Mouse (Mus musculus) MEL (cell line): Measurements from ENCODE around the gene Pid1. TPM values are rescaled to one million over a fixed set of nuclear protein-coding genes. Genes with fewer than 3 reads are reported as not detected.

Experiments used
- DNase-seq: peaks from one replicate; pipeline ENCODE4 v3.0.0; 2011; ENCODE audit warnings: low read depth, low spot score
- H3K27ac ChIP-seq: 2 replicates; pipeline ENCODE4 v1.5.1; 2012; ENCODE audit warnings: low read depth, mild to moderate bottlenecking, control low read depth, low read length, moderate library complexity; ENCODE audit not compliant: control insufficient read depth
- H3K27me3 ChIP-seq, 2 experiments: fragments of 150-350 bp in 1 of 2; sonication (generic) in 1 of 2; 2 replicates each; pipeline ENCODE4 v1.6.1; 2012; ENCODE audit warnings: low read length in 2 of 2, mild to moderate bottlenecking in 2 of 2, improper control_type of control experiment in 1 of 2, moderate library complexity in 1 of 2; ENCODE audit not compliant: insufficient read depth in 2 of 2, control insufficient read depth in 1 of 2
- H3K36me3 ChIP-seq, 2 experiments: 2 replicates each; pipeline ENCODE4 v1.6.1; 2012 to 2014; ENCODE audit warnings: low read length in 2 of 2, improper control_type of control experiment in 1 of 2, inconsistent platforms in 1 of 2, mild to moderate bottlenecking in 1 of 2; ENCODE audit not compliant: insufficient read depth in 2 of 2, control insufficient read depth in 1 of 2
- H3K4me1 ChIP-seq, 2 experiments: fragments of 150-350 bp in 1 of 2; sonication (generic) in 1 of 2; 2 replicates each; pipeline ENCODE4 v1.6.1; 2012; ENCODE audit warnings: low read length in 2 of 2, improper control_type of control experiment in 1 of 2, mild to moderate bottlenecking in 1 of 2; ENCODE audit not compliant: insufficient read depth in 2 of 2, control insufficient read depth in 1 of 2
- H3K4me3 ChIP-seq, 2 experiments: fragments of 150-350 bp in 1 of 2; sonication (generic) in 1 of 2; 2 replicates each; pipeline ENCODE4 v1.5.1; 2012; ENCODE audit warnings: low read depth in 2 of 2, low read length in 2 of 2, mild to moderate bottlenecking in 2 of 2, moderate library complexity in 2 of 2, control low read depth in 1 of 2, improper control_type of control experiment in 1 of 2; ENCODE audit not compliant: control insufficient read depth in 1 of 2, insufficient read depth in 1 of 2
- H3K79me2 ChIP-seq: 2 replicates; pipeline ENCODE4 v1.6.1; 2012; ENCODE audit warnings: mild to moderate bottlenecking, low read length, moderate library complexity; ENCODE audit not compliant: control insufficient read depth, poor library complexity, insufficient read depth
- H3K9ac ChIP-seq: 2 replicates; pipeline ENCODE4 v1.6.1; 2012; ENCODE audit warnings: low read depth, mild to moderate bottlenecking, control low read depth, low read length, moderate library complexity; ENCODE audit not compliant: control insufficient read depth, poor library complexity, severe bottlenecking
- H3K9me3 ChIP-seq: fragments of 150-350 bp; sonication (generic); replicated peaks from 2 replicates; pipeline ENCODE4 v1.6.1; 2012; ENCODE audit warnings: mild to moderate bottlenecking, low read length, improper control_type of control experiment, moderate library complexity; ENCODE audit not compliant: insufficient read depth
- CHD2 ChIP-seq: IDR thresholded peaks from 2 replicates; pipeline ENCODE4 v1.6.1; 2011; ENCODE audit warnings: low read length, improper control_type of control experiment
- CTCF ChIP-seq, 3 experiments: IDR thresholded peaks in 2 of 3; conservative IDR thresholded peaks in 1 of 3; 2 replicates each; pipeline ENCODE4 v1.5.1; 2011 to 2012; ENCODE audit warnings: low read length in 3 of 3, low read depth in 2 of 3, mild to moderate bottlenecking in 2 of 3, improper control_type of control experiment in 1 of 3, inconsistent platforms in 1 of 3, mixed read lengths in 1 of 3, moderate library complexity in 1 of 3; ENCODE audit not compliant: control insufficient read depth in 1 of 3, insufficient read depth in 1 of 3, poor library complexity in 1 of 3, severe bottlenecking in 1 of 3
- ELF1 ChIP-seq: IDR thresholded peaks from 2 replicates; pipeline ENCODE4 v1.6.1; 2014; ENCODE audit warnings: low read depth, mild to moderate bottlenecking, inconsistent platforms, low read length, improper control_type of control experiment, moderate library complexity
- EP300 ChIP-seq, 2 experiments: IDR thresholded peaks; 2 replicates each; pipeline ENCODE4 v1.6.1; 2011; ENCODE audit warnings: improper control_type of control experiment in 2 of 2, low read length in 2 of 2, low read depth in 1 of 2, mild to moderate bottlenecking in 1 of 2
- GABPA ChIP-seq: IDR thresholded peaks from 2 replicates; pipeline ENCODE4 v1.6.1; 2012; ENCODE audit warnings: low read depth, mild to moderate bottlenecking, inconsistent platforms, low read length, improper control_type of control experiment, moderate library complexity
- GATA1 ChIP-seq: IDR thresholded peaks from 2 replicates; pipeline ENCODE4 v1.6.1; 2011; ENCODE audit warnings: low read depth, low read length, improper control_type of control experiment
- KAT2A ChIP-seq: conservative IDR thresholded peaks from 2 replicates; pipeline ENCODE4 v1.6.1; 2012; ENCODE audit warnings: low read depth, low read length, improper control_type of control experiment, inconsistent platforms
- MAFK ChIP-seq: IDR thresholded peaks from 2 replicates; pipeline ENCODE4 v1.6.1; 2011; ENCODE audit warnings: low read depth, mild to moderate bottlenecking, low read length, improper control_type of control experiment, borderline replicate concordance
- MXI1 ChIP-seq: IDR thresholded peaks from 2 replicates; pipeline ENCODE4 v1.6.1; 2011; ENCODE audit warnings: mild to moderate bottlenecking, low read depth, low read length, improper control_type of control experiment
- MYC ChIP-seq: IDR thresholded peaks from 2 replicates; pipeline ENCODE4 v1.6.1; 2011; ENCODE audit warnings: low read depth, mild to moderate bottlenecking, low read length, improper control_type of control experiment, moderate library complexity
- POLR2A ChIP-seq, 2 experiments: IDR thresholded peaks; 2 replicates each; pipeline ENCODE4 v1.6.1; 2011 to 2012; ENCODE audit warnings: low read length in 2 of 2, mild to moderate bottlenecking in 2 of 2, control low read depth in 1 of 2, improper control_type of control experiment in 1 of 2, low read depth in 1 of 2, moderate library complexity in 1 of 2; ENCODE audit not compliant: control insufficient read depth in 1 of 2, insufficient read depth in 1 of 2, poor library complexity in 1 of 2
- POLR2AphosphoS2 ChIP-seq: IDR thresholded peaks from 2 replicates; pipeline ENCODE4 v1.6.1; 2011; ENCODE audit warnings: low read length, improper control_type of control experiment
- RCOR1 ChIP-seq: IDR thresholded peaks from 2 replicates; pipeline ENCODE4 v1.6.1; 2012; ENCODE audit warnings: low read depth, mild to moderate bottlenecking, inconsistent platforms, low read length, improper control_type of control experiment
- SIN3A ChIP-seq: IDR thresholded peaks from 2 replicates; pipeline ENCODE4 v1.6.1; 2012; ENCODE audit warnings: low read length, improper control_type of control experiment, inconsistent platforms
- SMC3 ChIP-seq: IDR thresholded peaks from 2 replicates; pipeline ENCODE4 v1.6.1; 2011; ENCODE audit warnings: low read depth, low read length, improper control_type of control experiment
- TAL1 ChIP-seq: IDR thresholded peaks from 2 replicates; pipeline ENCODE4 v1.6.1; 2012; ENCODE audit warnings: mild to moderate bottlenecking, inconsistent platforms, low read length, moderate library complexity, mixed read lengths
- TCF12 ChIP-seq: IDR thresholded peaks from 2 replicates; pipeline ENCODE4 v1.6.1; 2014; ENCODE audit warnings: low read depth, mild to moderate bottlenecking, inconsistent platforms, low read length, improper control_type of control experiment, moderate library complexity
- USF1 ChIP-seq: IDR thresholded peaks from 2 replicates; pipeline ENCODE4 v1.6.1; 2014; ENCODE audit warnings: low read depth, mild to moderate bottlenecking, inconsistent platforms, low read length, improper control_type of control experiment, moderate library complexity
- ZKSCAN1 ChIP-seq: IDR thresholded peaks from 2 replicates; pipeline ENCODE4 v1.6.1; 2012; ENCODE audit warnings: low read depth, mild to moderate bottlenecking, inconsistent platforms, low read length, improper control_type of control experiment, moderate library complexity
- ZMIZ1 ChIP-seq: IDR thresholded peaks from 2 replicates; pipeline ENCODE4 v1.6.1; 2012; ENCODE audit warnings: low read depth, mild to moderate bottlenecking, inconsistent platforms, low read length, improper control_type of control experiment, moderate library complexity
- polyA plus RNA-seq, 2 experiments: library from polyadenylated mRNA; stranded (reverse) in 1 of 2; unstranded in 1 of 2; fragments of >175 nt in 1 of 2; fragments of >200 nt in 1 of 2; gene quantifications; 2 replicates each; pipeline versions ENCODE4 v1.2.1 to v1.2.4; 2012; ENCODE audit warnings: low replicate concordance in 2 of 2, low read depth in 1 of 2; ENCODE audit not compliant: insufficient read length in 2 of 2, insufficient read depth in 1 of 2, missing spikeins in 1 of 2
- total RNA-seq: library from RNA; depleted of rRNA; stranded (reverse); fragments of 300-350 nt; gene quantifications from 2 replicates; pipeline ENCODE4 v1.2.3, GENCODE M21; 2012

Gene Pid1
- total and polyA plus RNA-seq, 3 experiments, result not detected

GRCm38 (mm10) chr1:84186756-84187437 lies 177.1 kb downstream of the Pid1 start:
- H3K36me3 ChIP-seq, result no peaks in the 10 kb centered on the region
- TF ChIP-seq USF1 (no peak), RCOR1 (no peak), SMC3 (no peak), ZKSCAN1 (no peak), TAL1 (no peak), EP300 (IDR thresholded peaks at IDR 0.05; ENCODE audit: low read depth in 1 of 2, low read length in 2 of 2) (no peak), CTCF (IDR thresholded peaks at IDR 0.05 in 2 of 3, conservative IDR thresholded peaks at IDR 0.05 in 1 of 3; ENCODE audit: control insufficient read depth in 1 of 3, insufficient read depth in 1 of 3, low read depth in 2 of 3, low read length in 3 of 3, poor library complexity in 1 of 3, severe bottlenecking in 1 of 3) (no peak), KAT2A (no peak), GABPA (no peak), POLR2AphosphoS2 (no peak), SIN3A (no peak), POLR2A (IDR thresholded peaks at IDR 0.05; ENCODE audit: control insufficient read depth in 1 of 2, insufficient read depth in 1 of 2, low read depth in 1 of 2, low read length in 2 of 2, poor library complexity in 1 of 2) (no peak), MYC (no peak)
- TF ChIP-seq, all 39 proteins: peak for 0
- H3K9me3 ChIP-seq, result no peaks in the 10 kb centered on the region
- H3K27me3 ChIP-seq, result no peaks in the 10 kb centered on the region
- no peak overlapping the region for H3K4me3 ChIP-seq
- H3K79me2 ChIP-seq, result no peaks in the 10 kb centered on the region
- no peaks in the 10 kb centered on the region for H3K4me1 ChIP-seq
- no peak overlapping the region for H3K27ac ChIP-seq
- H3K9ac ChIP-seq, result no peak overlapping the region
- no peak for DNase-seq

DNA sequence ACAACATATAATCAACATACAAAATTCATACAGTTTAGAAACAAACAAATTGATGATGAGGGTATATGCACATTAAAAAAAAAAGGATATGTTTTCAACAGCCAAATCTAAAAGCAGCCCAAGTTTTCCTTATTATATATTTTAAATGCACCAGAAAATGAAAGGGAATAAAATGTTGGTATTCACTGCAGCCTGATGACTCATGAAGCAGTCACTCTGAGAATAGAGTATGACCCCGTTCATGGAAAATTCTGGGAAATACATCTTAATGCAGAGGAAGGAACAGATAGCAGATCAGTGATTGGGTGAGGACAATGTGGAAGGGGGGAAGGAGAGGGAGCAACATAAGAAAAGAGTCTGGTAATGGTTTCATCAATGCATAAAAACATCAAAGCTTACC lies 186.3 kb downstream of the Pid1 start:
- H3K4me3 ChIP-seq, result no peak overlapping the region
- no peaks in the 10 kb centered on the region for H3K9me3 ChIP-seq
- no peak overlapping the region for H3K9ac ChIP-seq
- H3K79me2 ChIP-seq, result no peaks in the 10 kb centered on the region
- H3K27me3 ChIP-seq, result no peaks in the 10 kb centered on the region
- no peaks in the 10 kb centered on the region for H3K4me1 ChIP-seq
- TF ChIP-seq MXI1 (no peak), POLR2AphosphoS2 (no peak), CHD2 (no peak), SIN3A (no peak), ELF1 (no peak), EP300 (IDR thresholded peaks at IDR 0.05; ENCODE audit: low read depth in 1 of 2, low read length in 2 of 2) (no peak), GATA1 (no peak), ZMIZ1 (no peak), ZKSCAN1 (no peak), MAFK (no peak), TCF12 (no peak), POLR2A (IDR thresholded peaks at IDR 0.05; ENCODE audit: control insufficient read depth in 1 of 2, insufficient read depth in 1 of 2, low read depth in 1 of 2, low read length in 2 of 2, poor library complexity in 1 of 2) (no peak), RCOR1 (no peak)
- H3K36me3 ChIP-seq, result no peaks in the 10 kb centered on the region
- no peak for DNase-seq
- no peak overlapping the region for H3K27ac ChIP-seq
